Mouse (Mus musculus) cerebellum, adult 18-20 months (tissue): ENCODE measurements around the gene Tom1.

Source experiments
- DNase-seq, 2 experiments: peaks; one replicate each; pipeline ENCODE4 v3.0.0; 2021

Tom1 gene

DNA sequence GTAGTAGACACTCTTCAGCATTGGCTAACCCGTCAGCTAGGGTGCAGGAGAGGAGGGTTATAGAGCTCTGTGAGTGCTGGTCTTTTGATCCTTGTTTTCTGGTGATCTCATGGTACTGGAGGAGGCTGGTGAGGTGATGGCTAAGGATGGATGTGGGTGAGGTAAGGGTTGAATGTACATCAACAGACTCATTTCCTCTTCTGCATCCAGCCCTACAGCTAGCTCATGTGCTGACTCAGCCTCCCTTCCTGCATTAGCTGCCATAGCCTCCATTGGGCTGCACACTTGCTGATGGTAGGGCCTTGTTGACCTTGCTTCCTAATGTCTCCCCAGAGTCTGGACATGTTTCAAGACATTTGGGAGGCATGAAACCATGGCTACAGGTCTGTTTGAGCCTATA is 9.5 kb downstream of the Tom1 start:
- no peak for DNase-seq

DNA sequence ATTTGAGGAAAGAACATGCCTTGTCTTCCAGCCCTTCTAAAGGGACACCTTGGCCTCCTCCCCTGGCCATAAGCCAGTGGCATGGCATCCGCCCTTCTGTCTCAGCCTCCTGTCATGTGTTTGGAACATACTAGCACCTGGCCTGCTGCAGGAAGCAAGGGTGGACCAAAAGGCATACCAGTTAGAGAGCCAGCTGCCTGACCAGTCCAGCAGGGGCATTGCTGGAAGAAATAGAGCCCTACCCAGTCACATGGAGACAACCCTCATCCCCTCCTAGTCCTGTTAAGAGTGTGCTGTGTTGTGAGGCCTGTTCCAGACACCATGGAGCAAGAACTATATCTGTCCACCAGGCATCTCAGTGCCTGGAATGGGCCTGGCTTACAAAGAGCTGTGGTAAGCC is 12.8 kb downstream of the Tom1 start:
- DNase-seq, result peak; percentile 46

GRCm38 (mm10) chr8:75047784-75048183 is 14.3 kb downstream of the Tom1 start:
- no peak for DNase-seq

DNA sequence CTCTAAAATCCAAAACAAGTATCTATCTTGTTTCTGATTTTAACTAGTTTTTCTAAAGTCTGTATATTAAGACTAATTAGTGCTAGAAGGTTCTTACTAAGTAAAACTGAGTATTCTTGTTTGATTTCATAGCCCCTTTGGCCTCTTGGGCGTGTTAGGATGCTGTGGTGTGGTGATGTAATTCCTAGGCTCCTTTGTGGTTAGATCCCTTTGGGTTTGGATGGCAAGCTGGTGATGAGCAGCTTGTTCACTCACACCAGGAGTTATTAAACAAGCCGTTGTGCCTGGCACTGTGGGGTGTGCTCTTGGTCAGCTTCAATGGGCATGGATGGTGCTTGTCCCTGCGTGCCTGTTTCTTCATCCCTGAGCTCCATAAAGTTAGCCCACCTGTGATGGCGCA is 19.8 kb downstream of the Tom1 start:
- no peak for DNase-seq

DNA sequence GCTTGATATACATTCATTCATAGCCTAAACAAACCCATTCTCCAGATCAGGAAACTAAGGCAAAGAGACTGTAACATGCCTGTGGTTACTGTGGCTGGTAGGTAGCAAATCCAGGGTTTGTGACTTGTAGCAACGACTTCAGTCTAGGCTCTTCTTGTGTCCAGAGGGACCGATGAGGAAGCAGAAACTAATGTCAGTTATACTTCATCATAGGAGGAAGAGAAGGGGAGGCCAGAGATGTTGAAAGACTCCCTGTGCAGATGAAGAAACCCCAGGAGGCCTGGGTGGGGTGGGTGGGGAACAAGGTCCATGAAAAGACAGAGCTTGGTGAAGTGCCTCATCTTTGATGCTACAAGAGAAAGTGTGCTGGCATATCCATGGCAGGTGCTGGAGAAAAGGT is 22.2 kb downstream of the Tom1 start:
- no peak for DNase-seq

DNA sequence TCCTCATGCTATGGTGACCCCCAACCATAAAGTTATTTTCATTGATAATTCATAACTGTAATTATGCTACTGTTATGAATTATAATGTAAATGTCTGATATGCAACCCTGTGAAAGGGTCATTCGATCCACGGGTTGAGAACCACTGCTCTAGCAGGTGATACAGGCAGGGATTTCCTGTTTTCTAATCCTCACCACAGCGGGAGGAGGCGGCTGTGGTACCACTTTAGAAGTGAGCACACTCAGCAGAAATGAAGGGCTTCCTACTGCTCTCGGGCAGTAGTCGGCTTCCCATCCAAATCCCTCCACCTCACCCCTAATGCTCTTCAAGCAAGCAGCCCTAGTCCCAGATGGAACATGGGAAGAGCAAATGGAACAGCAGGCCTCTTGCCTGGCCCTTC is 26.5 kb downstream of the Tom1 start:
- DNase-seq, result no peak

DNA sequence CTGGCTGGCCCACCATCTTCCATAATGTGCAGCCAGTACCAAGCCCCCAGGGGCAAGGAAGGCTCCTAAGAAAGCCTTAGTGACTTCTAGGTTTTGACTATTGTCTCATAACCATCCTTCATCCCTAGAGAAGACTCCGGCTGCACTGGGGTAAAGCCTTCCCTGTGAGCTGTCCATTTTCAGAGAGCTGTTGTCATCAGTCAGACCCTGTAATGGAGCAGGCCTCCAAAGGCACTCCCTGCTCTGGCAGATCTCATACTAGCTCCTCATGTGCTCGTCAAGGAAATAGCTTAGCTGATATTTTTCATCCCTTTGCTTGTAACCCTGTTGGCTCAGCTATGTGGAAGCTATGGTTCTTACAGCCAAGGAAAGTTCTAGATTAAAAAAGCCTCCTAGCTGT is 27.3 kb downstream of the Tom1 start:
- no peak for DNase-seq

GRCm38 (mm10) chr8:75063290-75063689 is 29.8 kb downstream of the Tom1 start:
- DNase-seq, result no peak

DNA sequence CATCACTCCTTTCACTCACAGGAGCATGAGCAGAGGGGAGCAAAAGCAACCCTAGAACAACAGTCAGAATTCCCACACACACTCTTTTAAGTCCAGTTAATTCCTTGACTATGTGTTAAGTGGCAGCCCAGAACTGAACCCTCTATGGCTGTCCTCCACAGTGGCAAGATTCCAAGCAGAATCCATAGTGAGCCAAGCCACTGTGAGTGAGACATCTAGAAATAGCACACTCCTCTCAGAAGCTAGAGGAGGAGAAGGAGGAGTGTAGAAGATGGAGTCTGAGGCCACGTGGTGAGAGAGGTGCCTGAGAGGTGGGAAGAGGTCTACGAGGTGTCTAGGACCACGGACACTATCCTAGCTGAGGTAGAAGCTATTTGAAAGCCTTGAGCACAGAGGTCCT is 31.3 kb downstream of the Tom1 start:
- no peak for DNase-seq

GRCm38 (mm10) chr8:75067287-75067686 is 33.8 kb downstream of the Tom1 start:
- no peak for DNase-seq

DNA sequence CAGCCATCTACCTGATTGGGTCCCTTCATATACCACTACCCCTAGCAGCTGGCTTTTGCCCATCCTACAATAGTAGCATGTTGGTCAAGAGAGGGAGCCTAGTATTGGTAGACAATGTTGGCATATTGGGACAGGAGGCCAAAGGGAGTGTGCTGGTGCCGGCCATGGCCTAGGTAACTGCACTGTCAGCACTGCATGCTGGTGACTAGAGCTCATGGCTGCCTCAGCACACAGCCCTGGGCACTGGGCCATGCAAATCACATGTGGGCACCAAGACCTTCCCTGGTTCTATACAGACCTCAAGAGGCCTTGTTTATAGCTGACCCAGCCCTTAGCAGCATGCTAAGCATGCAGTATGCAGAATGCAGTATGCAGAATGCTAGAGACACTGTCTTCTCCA is 36.8 kb downstream of the Tom1 start:
- DNase-seq, result no peak

GRCm38 (mm10) chr8:75071627-75072346 is 38.3 kb downstream of the Tom1 start:
- peak; percentile 83 for DNase-seq

DNA sequence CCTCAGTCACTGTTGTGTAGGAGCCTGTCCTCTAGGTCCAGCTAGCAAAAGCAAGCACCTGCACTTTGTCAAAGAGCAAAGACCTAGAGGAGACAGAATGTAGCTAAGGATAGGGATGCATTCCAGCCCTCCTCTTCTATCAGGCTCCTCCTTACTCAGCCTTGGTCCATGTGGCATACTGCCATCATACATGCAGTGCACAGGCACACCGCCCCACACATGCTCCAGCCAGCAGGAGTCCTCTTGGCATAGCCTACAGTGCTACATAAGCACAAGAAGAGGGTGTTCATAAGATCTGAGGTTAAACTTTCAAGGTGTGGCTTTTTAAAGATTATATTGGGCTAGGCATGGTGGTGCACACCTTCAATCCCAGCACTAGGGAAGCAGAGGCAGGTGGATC is 41.4 kb downstream of the Tom1 start:
- DNase-seq, result no peak

DNA sequence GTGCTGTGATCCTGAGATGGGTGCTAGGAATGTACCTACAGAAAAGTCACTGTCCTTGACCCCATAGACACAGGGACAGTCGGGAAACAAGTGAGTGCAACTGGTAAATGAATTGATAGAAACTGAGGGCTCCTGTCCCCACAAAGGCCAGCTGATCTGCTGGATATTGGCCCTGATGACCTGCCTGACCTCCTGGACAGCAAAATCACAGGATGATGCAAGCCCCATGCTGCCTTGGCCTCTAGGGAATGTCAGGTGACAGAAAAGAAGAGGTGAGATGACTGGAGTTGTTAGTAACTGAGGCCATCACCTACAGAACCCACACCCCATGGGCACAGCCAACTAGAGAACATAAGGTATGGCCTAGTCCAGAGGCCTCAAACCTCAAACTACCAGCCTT is 44.7 kb downstream of the Tom1 start:
- DNase-seq, result no peak

DNA sequence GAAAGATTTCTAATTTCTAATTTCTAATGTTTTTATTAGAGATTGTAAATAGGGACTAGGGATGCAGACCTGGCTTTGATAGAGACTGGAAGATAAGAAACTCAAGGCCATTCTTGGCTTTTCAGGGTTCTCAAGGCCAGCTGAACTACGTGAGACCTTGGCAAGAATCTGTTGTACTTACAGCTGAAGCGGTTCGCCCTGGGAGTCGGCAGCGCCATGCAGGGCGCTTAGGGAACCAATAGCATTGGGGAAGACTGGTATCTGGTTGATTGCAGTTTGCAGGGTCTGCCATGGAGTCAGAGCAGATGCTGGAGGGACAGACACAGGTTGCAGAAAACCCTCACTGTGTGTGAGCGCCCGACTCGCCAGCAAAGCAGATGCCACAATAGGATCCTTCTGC is 45.3 kb downstream of the Tom1 start:
- no peak for DNase-seq

DNA sequence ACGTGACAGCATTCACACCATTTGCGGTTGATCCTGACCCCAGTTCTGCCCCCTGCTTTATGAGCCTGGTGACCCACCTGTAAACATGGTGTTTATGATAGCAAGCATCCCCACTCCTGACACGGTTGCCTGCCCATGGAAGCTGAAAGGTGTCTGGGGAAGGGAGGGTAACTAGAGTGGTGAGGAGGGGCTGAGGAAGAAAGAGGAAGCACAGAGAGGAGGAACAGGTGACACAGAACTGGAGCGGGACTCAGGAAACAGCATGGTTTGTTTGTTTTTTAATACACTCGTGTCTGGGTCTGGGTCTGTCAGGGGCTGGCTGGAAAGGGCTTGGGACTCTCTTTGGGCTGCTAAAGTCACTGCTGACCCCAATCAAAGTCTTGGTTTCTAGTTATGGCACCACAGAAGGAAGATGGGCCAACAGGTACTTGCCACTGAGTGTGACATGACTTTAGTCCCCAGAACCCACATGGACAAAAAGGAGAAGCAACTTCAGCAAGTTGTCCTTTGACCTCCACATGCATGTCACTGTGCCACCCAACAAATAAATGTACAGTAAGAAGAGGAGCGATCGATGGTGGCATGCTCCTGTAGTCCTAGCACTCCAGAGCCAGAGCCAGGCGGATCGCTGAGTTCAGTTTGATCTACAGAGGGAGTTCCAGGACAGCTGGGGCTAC is 48.0 kb downstream of the Tom1 start:
- no peak for DNase-seq

DNA sequence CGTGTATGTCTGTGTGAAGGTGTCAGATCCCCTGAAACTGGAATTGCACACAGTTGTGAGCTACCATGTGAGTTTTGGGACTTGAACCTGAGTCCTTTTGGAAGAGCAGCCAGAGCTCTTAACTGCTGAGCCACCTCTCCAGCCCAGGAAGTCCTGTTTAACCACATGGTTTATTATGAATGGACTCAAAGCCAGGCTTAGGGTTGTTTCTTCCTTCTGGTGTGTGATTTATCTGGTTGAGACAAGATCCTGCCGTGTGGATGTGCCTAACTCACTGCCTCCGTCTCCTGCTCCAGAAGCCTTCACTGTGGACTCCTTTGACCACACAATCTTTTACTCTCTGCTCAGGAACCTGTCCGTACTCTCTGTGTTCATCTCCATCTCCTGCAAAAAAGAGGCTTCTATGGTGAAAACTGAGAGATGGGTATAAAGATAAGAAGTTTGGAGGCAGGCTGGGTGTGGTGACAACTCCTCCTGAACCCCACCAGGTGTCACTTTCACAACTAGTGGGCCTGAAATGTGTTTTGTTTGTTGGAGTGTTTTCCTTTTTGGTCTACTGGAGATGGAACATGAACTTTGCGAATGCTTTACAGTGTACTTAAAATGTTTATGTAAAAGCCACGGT is 48.8 kb downstream of the Tom1 start:
- no peak for DNase-seq

DNA sequence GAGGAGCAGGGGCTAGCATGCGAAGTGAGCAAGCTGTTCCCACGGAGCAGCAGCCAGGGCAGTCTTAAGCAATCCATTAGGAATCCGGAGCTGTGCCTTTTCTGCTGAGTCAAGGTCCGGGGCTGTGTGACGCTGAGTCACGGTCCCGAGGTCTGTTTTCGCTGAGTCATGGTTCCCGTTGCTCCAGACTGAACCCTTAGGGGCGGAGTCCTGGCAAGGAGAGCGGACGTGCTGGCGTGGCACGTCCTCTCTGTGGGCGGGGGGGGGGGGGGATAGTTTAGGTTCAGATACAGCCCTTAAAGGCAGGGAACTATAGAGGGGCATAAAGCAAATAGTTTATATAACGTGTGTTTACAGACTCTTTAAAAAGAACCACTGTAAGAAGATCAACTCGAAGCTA is 50.3 kb downstream of the Tom1 start:
- peak; percentile 58 to 71 for DNase-seq

DNA sequence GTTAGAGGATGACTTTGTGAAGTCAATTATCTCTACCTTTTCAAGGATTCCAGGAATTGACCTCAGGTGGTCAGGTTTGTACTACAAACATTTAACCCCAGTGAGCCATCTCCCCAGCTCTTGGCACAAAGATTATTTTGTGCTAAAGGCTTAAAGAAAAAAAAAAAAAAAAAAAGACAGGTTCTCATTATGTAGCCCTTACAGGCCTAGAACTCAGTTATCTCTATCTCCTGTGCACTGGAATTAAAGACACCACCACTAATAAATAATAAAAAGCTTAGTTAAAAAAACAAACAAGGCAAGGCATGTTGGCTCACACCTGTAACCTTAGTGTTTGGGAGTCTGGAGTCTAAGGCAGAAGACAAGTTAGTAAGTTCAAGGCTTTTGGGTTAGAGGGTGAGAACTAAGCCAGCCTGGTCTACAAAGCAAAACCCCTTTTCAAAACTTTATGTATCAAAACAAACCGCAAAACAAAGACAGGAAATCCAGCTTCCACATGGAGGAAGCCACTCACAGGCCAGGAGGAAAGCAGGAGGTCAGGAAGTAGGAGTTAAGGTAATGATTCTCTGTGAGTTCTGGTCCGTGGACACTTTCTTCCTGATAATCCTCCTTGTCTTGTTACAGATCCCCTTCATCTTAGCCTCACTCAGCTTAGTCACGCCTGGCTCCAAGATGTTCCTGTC is 51.0 kb downstream of the Tom1 start:
- DNase-seq, result no peak

DNA sequence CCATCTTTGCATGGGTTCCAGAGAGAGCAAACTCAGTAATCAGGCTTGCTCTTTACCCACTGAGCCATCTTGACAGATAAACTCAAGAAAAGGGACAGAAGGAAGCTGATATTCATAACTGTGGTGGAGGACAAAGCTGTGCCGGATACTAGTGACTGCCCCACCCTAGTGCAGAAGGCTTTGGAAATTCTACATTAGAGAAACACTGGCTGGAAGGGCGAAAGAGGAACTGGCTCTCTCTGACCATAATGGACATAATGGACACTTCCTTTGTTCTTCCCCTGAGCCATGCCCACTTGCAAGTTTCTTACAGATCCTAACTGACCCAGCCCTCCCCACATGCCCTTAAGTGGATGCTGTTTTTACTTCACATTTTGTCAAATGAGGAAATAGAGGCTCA is 52.5 kb downstream of the Tom1 start:
- DNase-seq, result no peak

- DNase-seq, result no peak
These were observed 53.6 kb downstream of the Tom1 start for GRCm38 (mm10) chr8:75087127-75087526.

DNA sequence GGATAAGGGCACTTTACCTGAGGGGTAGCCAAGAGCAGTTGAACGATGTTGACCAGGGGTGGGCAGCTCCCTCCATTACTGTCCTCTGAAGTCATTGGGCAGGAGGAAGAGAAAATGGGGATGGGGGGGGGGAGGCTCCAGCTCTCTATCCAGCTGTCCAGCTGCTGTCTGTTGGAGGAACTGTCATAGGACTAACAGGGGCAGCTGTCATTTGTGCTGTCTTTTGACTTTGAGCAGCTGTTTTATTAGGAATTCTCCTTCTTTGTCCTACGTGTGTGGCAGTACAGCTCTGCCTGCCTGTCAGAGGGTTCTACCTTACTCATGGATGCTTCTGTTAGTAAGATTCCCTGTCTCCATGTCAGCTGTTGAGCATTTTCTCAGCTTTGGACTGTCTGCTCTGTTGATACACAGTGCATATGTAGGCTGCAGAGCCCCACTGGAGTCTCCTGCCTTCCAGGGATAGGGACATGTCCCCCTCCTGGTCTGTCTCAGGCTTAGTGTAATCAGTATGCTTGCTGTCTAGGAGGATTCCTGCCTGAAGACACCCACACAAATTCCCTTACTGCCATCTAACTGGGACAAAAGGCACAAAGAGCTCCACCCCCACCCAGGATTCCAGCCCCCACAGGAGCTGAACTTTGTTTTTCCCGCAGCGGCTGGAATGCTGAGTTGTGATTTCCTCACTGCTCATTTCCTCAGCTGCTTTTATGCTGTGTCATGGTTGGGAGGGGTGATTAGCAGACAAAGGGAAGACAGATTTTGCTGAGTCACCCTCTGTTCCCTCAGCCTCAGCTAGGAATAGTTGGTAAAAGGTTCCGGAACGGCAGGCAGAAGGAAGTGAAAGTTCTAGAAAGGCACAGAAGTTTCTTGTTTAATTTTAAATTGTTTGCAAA is 55.7 kb downstream of the Tom1 start:
- no peak for DNase-seq
